Mouse (Mus musculus): ENCODE measurements at regions not wholly inside any gene's neighbourhood (a gene's known extent, or its start where the extent isn't known, plus 50 kb on each side); places are given as distances from the start of the nearest gene placed in this dataset.
"Not testable (repeated sequence)": the region's sequence is repeated elsewhere in the genome, so short reads cannot be mapped to it uniquely, and the experiment has no call there.

DNA sequence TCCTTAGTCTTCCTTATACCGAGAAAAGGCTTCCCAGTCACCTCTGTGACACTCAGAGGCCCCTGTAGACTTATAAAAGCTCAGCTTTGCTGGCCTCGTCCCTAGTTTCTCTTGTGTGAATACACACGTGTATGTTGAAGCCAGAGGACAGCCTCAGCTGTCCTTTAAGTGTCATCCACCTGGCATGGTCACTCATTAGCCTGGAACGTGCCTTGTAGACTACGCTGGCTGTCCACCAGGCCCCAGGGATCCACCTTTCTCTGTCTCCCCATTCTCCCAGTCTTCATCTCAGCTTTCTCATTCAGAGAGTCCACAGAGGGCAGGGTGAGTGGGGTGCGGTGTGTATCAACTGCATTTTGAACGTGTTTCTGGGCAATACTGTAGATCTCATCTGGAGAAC lies 273.8 kb upstream of the Maf start:
- Histone ChIP-seq H3K4me1 (replicated peaks; ENCODE audit: control insufficient read depth, insufficient read depth, low read length) (no peaks in the 10 kb centered on the region), H3K27ac (ENCODE audit: low read depth) (no peak overlapping the region), H3K4me2 (ENCODE audit: low read length) (no peak overlapping the region), H3K27me3 (replicated peaks; ENCODE audit: control insufficient read depth, insufficient read depth, low read length) (no peaks in the 10 kb centered on the region), H3K9me3 (ENCODE audit: control insufficient read depth, low read length) (no peaks in the 10 kb centered on the region), H3K4me3 (ENCODE audit: low read depth, low read length) (no peak overlapping the region), H3K36me3 (ENCODE audit: control insufficient read depth, insufficient read depth, low read length) (no peaks in the 10 kb centered on the region), H3K9ac (ENCODE audit: low read length) (no peak overlapping the region)
- DNase-seq (ENCODE audit: low spot score) (no peak), ATAC-seq (replicated peaks; ENCODE audit: low FRiP score, low TSS enrichment, low read depth) (no peak)
- WGBS: 80% methylated on average over 7 of the region's 7 CpGs

DNA sequence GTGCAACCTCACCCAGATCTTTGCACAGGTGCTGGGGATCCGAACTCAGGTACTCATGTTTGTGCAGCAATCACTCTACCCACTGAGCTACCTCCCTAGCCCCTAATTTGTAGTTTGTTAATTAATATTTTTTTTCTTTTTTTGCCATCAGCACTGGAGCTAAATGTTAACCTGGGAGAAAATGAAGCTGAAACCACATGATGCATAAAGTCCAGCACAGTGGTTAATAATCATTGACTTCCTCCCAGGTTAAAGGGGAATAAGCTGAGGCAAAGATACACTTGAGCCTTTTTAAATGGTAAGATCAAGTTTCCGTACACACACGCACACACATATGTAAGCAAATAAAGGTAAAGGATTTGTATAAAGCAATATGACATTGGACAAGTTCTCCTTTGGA lies 273.0 kb upstream of the Maf start:
- H3K9ac ChIP-seq (ENCODE audit: low read length): no peak overlapping the region
- no peak overlapping the region for H3K4me2 ChIP-seq (ENCODE audit: low read length)
- DNase-seq (ENCODE audit: low spot score) (no peak), ATAC-seq (replicated peaks; ENCODE audit: low FRiP score, low TSS enrichment, low read depth) (no peak)
- H3K4me1 ChIP-seq (replicated peaks; ENCODE audit: control insufficient read depth, insufficient read depth, low read length): no peaks in the 10 kb centered on the region
- no peak overlapping the region for H3K27ac ChIP-seq (ENCODE audit: low read depth)
- no peaks in the 10 kb centered on the region for H3K9me3 ChIP-seq (ENCODE audit: control insufficient read depth, low read length)
- no peaks in the 10 kb centered on the region for H3K36me3 ChIP-seq (ENCODE audit: control insufficient read depth, insufficient read depth, low read length)
- no peaks in the 10 kb centered on the region for H3K27me3 ChIP-seq (replicated peaks; ENCODE audit: control insufficient read depth, insufficient read depth, low read length)
- H3K4me3 ChIP-seq (ENCODE audit: low read depth, low read length): no peak overlapping the region
- 93% methylated on average over 3 of the region's 3 CpGs for WGBS

DNA sequence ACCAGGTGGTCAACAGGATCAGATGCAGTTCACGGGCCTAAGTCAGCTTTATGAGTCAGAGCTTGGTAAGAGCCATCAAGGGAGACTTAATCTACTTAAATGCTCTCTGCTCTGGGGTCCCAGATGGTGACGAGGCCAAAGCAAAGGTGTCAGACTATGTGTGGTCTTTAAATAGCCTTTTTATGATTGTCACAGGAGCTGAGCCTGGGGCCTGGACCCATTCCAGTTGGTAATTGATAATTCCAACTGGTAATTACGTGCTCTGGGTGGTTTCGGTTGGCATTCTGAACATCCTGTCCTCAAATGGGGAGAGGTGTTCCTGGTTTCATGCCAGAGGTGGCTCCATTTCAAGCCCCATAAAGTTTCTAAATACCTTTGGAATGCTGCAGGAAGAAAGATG lies 269.6 kb upstream of the Maf start:
- ATAC-seq (replicated peaks; ENCODE audit: low FRiP score, low TSS enrichment, low read depth): no peak
- WGBS: 79% methylated on average over 4 of the region's 4 CpGs
- no peak overlapping the region for H3K9ac ChIP-seq (ENCODE audit: low read length)

DNA sequence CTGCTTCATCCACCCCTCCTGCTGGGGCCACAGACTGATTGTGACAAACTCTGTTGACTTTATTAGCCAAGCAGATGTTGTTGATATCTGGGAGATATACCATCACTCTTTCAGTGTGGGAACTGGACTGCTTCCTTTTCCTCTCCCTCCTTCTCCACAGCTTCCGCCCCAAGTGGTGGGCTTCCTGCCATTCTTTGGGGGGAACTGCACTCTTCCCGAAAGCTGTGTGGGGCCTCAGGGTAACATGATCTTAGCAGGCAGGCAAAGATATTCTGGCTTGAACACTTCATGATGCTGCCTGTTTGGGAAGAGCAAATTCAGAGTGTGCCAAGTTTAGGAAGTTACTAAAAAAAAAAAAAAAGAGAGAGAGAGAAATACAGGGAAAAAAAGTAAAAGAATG lies 267.1 kb upstream of the Maf start:
- 35% methylated on average over 2 of the region's 2 CpGs for WGBS
- Histone ChIP-seq H3K36me3 (ENCODE audit: control insufficient read depth, insufficient read depth, low read length) (no peaks in the 10 kb centered on the region), H3K4me1 (replicated peaks; ENCODE audit: control insufficient read depth, insufficient read depth, low read length) (no peaks in the 10 kb centered on the region), H3K9me3 (ENCODE audit: control insufficient read depth, low read length) (no peaks in the 10 kb centered on the region), H3K4me2 (ENCODE audit: low read length) (no peak overlapping the region), H3K4me3 (ENCODE audit: low read depth, low read length) (no peak overlapping the region), H3K9ac (ENCODE audit: low read length) (no peak overlapping the region), H3K27ac (ENCODE audit: low read depth) (no peak overlapping the region), H3K27me3 (replicated peaks; ENCODE audit: control insufficient read depth, insufficient read depth, low read length) (no peaks in the 10 kb centered on the region)
- no peak for ATAC-seq (replicated peaks; ENCODE audit: low FRiP score, low TSS enrichment, low read depth)
- DNase-seq (ENCODE audit: low spot score): no peak

More for the DNA sequence above, 269.6 kb upstream of the Maf start:
- no peak for DNase-seq (ENCODE audit: low spot score)
- no peaks in the 10 kb centered on the region for H3K27me3 ChIP-seq (replicated peaks; ENCODE audit: control insufficient read depth, insufficient read depth, low read length)
- no peaks in the 10 kb centered on the region for H3K9me3 ChIP-seq (ENCODE audit: control insufficient read depth, low read length)
- no peak overlapping the region for H3K4me3 ChIP-seq (ENCODE audit: low read depth, low read length)
- no peak overlapping the region for H3K4me2 ChIP-seq (ENCODE audit: low read length)
- H3K4me1 ChIP-seq (replicated peaks; ENCODE audit: control insufficient read depth, insufficient read depth, low read length): no peaks in the 10 kb centered on the region
- H3K27ac ChIP-seq (ENCODE audit: low read depth): no peak overlapping the region
- H3K36me3 ChIP-seq (ENCODE audit: control insufficient read depth, insufficient read depth, low read length): no peaks in the 10 kb centered on the region

DNA sequence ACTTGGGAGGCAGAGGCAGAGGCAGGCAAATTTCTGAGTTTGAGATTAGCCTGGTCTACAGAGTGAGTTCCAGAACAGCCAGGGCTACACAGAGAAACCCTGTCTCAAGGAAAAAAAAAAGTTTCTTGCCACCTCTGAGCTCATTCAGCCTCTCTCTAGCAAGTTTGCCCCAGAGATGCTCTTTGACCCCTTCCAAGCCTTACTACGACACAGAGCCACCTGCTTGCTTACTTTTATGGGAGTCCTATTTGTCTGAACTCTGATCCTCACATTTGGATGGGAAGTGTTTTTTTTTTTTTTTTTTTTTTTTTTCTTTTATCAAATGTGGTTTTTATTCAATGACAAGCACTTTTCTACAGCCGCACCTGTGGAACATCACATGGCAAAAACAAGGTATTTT lies 263.8 kb upstream of the Maf start:
- H3K36me3 ChIP-seq (ENCODE audit: control insufficient read depth, insufficient read depth, low read length); ATAC-seq (replicated peaks; ENCODE audit: low FRiP score, low TSS enrichment, low read depth); H3K4me1 ChIP-seq (replicated peaks; ENCODE audit: control insufficient read depth, insufficient read depth, low read length); H3K4me3 ChIP-seq (ENCODE audit: low read depth, low read length); H3K4me2 ChIP-seq (ENCODE audit: low read length); H3K27ac ChIP-seq (ENCODE audit: low read depth); H3K27me3 ChIP-seq (replicated peaks; ENCODE audit: control insufficient read depth, insufficient read depth, low read length); H3K9me3 ChIP-seq (ENCODE audit: control insufficient read depth, low read length); DNase-seq (ENCODE audit: low spot score); H3K9ac ChIP-seq (ENCODE audit: low read length): not testable (repeated sequence)
- 73% methylated on average over 2 of the region's 2 CpGs for WGBS

DNA sequence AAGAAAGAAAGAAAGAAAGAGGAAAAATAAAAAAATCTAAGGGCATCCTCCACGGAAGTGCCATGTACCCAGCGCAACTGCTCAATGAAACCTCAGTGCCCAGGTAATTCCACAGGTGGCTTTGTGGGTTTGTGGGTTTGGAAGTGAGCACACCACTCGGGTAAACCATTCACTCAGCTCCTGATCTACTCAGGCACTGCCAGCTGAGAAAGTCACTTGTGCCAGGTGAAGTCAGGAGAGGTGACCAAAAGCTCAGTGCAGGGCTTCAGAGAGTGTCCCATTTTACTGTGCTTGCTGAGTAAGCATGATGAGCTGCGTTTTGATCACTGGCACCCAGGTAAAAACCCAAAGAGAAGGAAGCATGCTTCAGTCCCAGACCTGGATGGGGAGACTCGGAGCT lies 260.5 kb upstream of the Maf start:
- Histone ChIP-seq H3K4me2 (ENCODE audit: low read length) (no peak overlapping the region), H3K4me3 (ENCODE audit: low read depth, low read length) (no peak overlapping the region), H3K9ac (ENCODE audit: low read length) (no peak overlapping the region), H3K4me1 (replicated peaks; ENCODE audit: control insufficient read depth, insufficient read depth, low read length) (no peaks in the 10 kb centered on the region), H3K27me3 (replicated peaks; ENCODE audit: control insufficient read depth, insufficient read depth, low read length) (no peaks in the 10 kb centered on the region), H3K9me3 (ENCODE audit: control insufficient read depth, low read length) (no peaks in the 10 kb centered on the region), H3K27ac (ENCODE audit: low read depth) (no peak overlapping the region), H3K36me3 (ENCODE audit: control insufficient read depth, insufficient read depth, low read length) (no peaks in the 10 kb centered on the region)
- WGBS: 71% methylated on average over 5 of the region's 5 CpGs
- DNase-seq (ENCODE audit: low spot score) (no peak), ATAC-seq (replicated peaks; ENCODE audit: low FRiP score, low TSS enrichment, low read depth) (no peak)

DNA sequence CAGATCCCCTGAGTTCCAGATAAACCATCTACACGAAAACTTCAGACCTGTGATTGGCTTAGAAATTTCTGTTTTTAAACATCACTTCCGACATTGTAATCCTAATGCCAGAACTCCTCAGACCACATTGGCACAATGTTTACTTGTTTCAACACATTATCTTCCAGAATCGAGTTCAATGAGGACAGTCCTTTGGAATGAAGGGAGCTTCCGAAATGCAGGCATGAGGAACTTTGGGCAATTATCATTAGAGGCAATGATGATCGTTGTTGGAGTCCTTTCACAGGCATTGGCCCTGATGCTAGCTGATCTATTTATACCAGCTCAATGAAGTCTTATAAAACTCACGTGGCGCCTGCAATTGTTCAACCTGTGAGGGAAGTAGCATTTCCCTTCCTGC lies 258.4 kb upstream of the Maf start:
- Histone ChIP-seq H3K4me1 (replicated peaks; ENCODE audit: control insufficient read depth, insufficient read depth, low read length) (no peaks in the 10 kb centered on the region), H3K9me3 (ENCODE audit: control insufficient read depth, low read length) (no peaks in the 10 kb centered on the region), H3K9ac (ENCODE audit: low read length) (no peak overlapping the region), H3K27me3 (replicated peaks; ENCODE audit: control insufficient read depth, insufficient read depth, low read length) (no peaks in the 10 kb centered on the region), H3K4me3 (ENCODE audit: low read depth, low read length) (no peak overlapping the region), H3K36me3 (ENCODE audit: control insufficient read depth, insufficient read depth, low read length) (no peaks in the 10 kb centered on the region), H3K27ac (ENCODE audit: low read depth) (no peak overlapping the region), H3K4me2 (ENCODE audit: low read length) (no peak overlapping the region)
- ATAC-seq (replicated peaks; ENCODE audit: low FRiP score, low TSS enrichment, low read depth) (no peak), DNase-seq (ENCODE audit: low spot score) (no peak)
- WGBS: 79% methylated on average over 7 of the region's 7 CpGs

DNA sequence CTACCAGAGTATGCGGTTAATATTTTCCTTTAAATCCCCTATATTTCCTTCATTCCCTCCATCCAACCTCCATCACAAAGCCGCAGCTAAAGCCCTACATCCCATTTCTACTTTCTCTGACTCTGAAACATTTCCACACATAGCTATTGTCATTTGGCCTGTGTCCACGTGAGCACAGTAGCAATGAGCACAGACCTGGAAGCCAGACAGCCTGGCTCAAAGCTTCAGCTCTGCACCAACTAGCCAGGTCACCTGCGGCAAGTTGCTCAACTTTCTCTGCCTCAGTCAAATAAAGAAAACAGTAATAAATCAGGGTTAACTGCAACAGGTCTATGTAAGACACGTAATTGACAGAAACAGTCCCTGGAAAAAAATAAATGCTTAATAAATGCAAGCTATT lies 247.8 kb upstream of the Maf start:
- ATAC-seq (replicated peaks; ENCODE audit: low FRiP score, low TSS enrichment, low read depth) (no peak), DNase-seq (ENCODE audit: low spot score) (no peak)
- 71% methylated on average over 5 of the region's 5 CpGs for WGBS
- no peak overlapping the region for H3K4me3 ChIP-seq (ENCODE audit: low read depth, low read length)
- no peaks in the 10 kb centered on the region for H3K4me1 ChIP-seq (replicated peaks; ENCODE audit: control insufficient read depth, insufficient read depth, low read length)
- H3K9me3 ChIP-seq (ENCODE audit: control insufficient read depth, low read length): no peaks in the 10 kb centered on the region
- no peak overlapping the region for H3K9ac ChIP-seq (ENCODE audit: low read length)
- no peaks in the 10 kb centered on the region for H3K27me3 ChIP-seq (replicated peaks; ENCODE audit: control insufficient read depth, insufficient read depth, low read length)
- H3K4me2 ChIP-seq (ENCODE audit: low read length): no peak overlapping the region
- H3K27ac ChIP-seq (ENCODE audit: low read depth): no peak overlapping the region
- no peaks in the 10 kb centered on the region for H3K36me3 ChIP-seq (ENCODE audit: control insufficient read depth, insufficient read depth, low read length)

DNA sequence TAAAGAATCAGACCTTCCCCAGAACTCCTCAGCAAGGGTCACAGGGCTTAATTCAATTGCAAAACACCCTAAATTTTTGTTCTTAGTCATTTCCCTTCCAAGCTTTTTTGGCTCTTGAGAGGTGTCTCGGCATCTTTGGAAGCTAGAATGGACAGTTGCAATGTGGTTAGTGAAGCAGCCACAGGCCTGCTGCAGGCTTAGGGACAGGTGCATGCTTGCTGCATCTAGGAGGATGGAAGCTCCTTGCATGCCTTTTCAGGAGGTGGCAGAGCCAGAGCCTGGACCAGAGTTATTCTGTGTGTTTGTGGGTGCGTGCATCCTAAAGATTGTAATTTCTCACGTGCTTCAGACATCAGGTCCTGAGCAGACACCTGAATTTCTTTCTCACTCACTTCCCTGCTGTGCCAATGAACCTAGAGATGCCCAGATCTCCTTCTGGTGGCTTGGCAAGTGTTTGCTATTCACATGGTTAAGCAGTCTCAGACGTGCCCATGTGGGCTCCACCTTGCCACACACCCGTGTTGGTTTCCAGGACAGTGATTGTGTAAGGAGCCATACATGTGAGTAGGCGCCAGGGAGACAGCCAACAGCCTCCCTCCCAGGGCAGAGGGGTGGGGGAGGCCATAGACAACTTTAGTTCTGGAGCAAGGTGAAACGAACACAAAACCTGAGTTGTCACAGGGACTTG lies 246.3 kb upstream of the Maf start:
- WGBS: 87% methylated on average over 7 of the region's 7 CpGs
- no peak overlapping the region for H3K4me2 ChIP-seq (ENCODE audit: low read length)
- no peak for ATAC-seq (replicated peaks; ENCODE audit: low FRiP score, low TSS enrichment, low read depth)
- H3K9ac ChIP-seq (ENCODE audit: low read length): no peak overlapping the region
- no peak for DNase-seq (ENCODE audit: low spot score)
- H3K27me3 ChIP-seq (replicated peaks; ENCODE audit: control insufficient read depth, insufficient read depth, low read length): no peaks in the 10 kb centered on the region
- no peak overlapping the region for H3K4me3 ChIP-seq (ENCODE audit: low read depth, low read length)
- H3K27ac ChIP-seq (ENCODE audit: low read depth): no peak overlapping the region
- H3K9me3 ChIP-seq (ENCODE audit: control insufficient read depth, low read length): no peaks in the 10 kb centered on the region
- no peaks in the 10 kb centered on the region for H3K4me1 ChIP-seq (replicated peaks; ENCODE audit: control insufficient read depth, insufficient read depth, low read length)
- H3K36me3 ChIP-seq (ENCODE audit: control insufficient read depth, insufficient read depth, low read length): no peaks in the 10 kb centered on the region
